Mouse (Mus musculus): ENCODE data around the gene Mylk. TPM values are rescaled to one million over a fixed set of nuclear protein-coding genes. Genes with fewer than 3 reads are reported as not detected.

The Mylk gene
- polyA plus RNA-seq, 1 experiment, result 90.1 TPM

DNA sequence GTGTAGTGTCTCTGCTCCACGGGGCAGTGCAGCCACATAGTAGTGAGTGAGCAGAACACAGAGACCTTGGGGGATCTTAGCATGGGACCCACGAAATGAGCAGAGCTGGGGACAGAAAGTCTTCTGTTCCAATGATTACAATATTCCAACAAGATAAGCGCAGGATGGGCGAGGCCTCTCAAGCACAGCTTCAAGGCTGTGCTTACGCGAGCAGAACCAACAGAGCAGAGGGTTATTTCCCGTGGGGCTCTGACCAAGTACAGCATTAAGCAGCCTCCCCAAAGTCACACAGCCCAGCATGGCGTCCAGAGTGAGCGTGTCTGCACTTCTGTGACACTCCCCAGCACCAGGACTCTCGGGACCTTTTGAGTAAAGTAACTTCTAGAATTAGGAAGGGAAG lies 252.6 kb downstream of the Mylk start:
- Histone ChIP-seq H3K36me3 (replicated peaks; ENCODE audit: low read length) (peaks cover 97% of the 10 kb centered on the region), H3K9me3 (no peaks in the 10 kb centered on the region), H3K27me3 (replicated peaks) (no peaks in the 10 kb centered on the region), H3K4me3 (replicated peaks) (no peak overlapping the region), H3K4me1 (no peaks in the 10 kb centered on the region; the same call in 1 of the 2 replicates)
- TF ChIP-seq GATA1 (IDR thresholded peaks at IDR 0.05; ENCODE audit: borderline replicate concordance, low read length) (no peak), FLI1 (IDR thresholded peaks at IDR 0.05; ENCODE audit: low read length) (no peak)

DNA sequence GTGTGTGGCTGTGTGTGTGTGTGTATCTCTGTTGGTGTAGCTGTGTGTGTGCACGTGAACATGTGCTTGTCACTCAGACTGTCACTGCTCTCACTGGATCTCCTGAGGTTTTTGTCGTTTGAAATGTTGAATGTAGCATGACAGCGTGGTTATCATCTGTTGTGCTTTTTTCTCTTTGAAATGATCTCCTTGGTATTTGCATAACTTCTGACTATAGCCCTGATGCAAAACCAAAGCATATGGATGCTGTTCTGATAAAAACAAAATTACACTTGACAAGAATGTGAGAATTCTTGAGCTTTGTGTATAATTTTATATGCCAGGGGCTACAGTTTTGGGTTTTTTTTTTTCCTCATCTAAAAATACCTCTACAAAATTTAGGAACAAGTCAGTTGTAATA lies 254.0 kb downstream of the Mylk start:
- TF ChIP-seq GATA1 (IDR thresholded peaks at IDR 0.05; ENCODE audit: borderline replicate concordance, low read length) (no peak), FLI1 (IDR thresholded peaks at IDR 0.05; ENCODE audit: low read length) (no peak)
- Histone ChIP-seq H3K4me3 (replicated peaks) (no peak overlapping the region), H3K36me3 (replicated peaks; ENCODE audit: low read length) (peaks cover 82% of the 10 kb centered on the region), H3K27me3 (replicated peaks) (no peaks in the 10 kb centered on the region), H3K9me3 (no peaks in the 10 kb centered on the region), H3K4me1 (peaks cover 5% of the 10 kb centered on the region; the same call in 1 of the 2 replicates)

DNA sequence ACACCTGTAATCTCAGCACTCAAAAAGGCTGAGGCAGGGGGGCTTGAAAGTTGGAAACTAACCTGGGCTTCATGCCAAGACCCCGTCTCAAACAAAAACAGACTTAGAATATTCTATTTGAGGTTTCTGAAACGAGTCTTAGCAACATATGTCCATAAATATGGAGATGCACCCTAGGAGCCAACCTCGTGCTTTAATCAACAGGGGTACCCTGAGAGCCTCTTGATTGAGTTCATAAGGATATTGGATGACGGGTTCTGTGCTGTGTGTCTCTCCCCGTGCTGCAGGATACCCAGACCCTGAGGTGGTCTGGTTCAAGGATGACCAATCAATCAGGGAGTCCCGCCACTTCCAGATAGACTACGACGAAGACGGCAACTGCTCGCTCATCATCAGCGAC lies 255.0 kb downstream of the Mylk start:
- Histone ChIP-seq H3K4me1 (peaks cover 13% of the 10 kb centered on the region), H3K4me3 (replicated peaks) (no peak overlapping the region), H3K9me3 (no peaks in the 10 kb centered on the region), H3K27me3 (replicated peaks) (no peaks in the 10 kb centered on the region), H3K36me3 (replicated peaks; ENCODE audit: low read length) (peaks cover 73% of the 10 kb centered on the region)
- TF ChIP-seq GATA1 (IDR thresholded peaks at IDR 0.05; ENCODE audit: borderline replicate concordance, low read length) (no peak), FLI1 (IDR thresholded peaks at IDR 0.05; ENCODE audit: low read length) (no peak)

DNA sequence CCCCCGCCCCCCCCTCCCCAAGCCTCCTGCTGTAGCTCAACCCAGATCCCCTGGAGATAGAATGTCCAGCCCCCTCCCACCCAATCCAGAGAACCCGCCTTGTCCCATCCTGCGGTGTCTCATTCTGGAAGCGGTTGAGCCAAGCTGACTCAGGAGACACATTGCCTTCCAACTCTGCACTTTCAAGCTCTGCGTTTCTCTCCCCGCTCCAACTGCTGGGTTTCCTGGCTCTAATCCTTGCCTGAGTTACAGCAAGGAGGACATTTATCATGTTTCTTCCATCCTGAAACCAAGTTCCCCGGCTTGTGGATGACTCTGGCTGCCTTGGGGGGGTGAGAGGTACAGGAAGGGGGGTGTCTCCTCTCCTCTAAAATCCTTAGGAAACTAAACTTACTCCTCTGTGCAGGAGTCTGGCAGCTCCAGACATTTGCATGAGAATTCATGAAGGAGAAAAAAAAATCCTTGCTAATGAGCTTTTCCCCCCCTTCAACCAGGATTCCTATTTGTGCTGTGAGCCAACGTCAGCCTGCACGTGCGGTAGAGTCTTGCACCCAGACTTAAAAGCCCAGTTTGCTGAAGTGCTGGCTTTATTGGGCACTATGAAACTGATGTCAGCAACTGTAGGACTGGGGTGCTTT lies 256.0 kb downstream of the Mylk start:
- no peaks in the 10 kb centered on the region for H3K9me3 ChIP-seq
- TF ChIP-seq GATA1 (IDR thresholded peaks at IDR 0.05; ENCODE audit: borderline replicate concordance, low read length) (no peak), FLI1 (IDR thresholded peaks at IDR 0.05; ENCODE audit: low read length) (no peak)
- H3K4me3 ChIP-seq (replicated peaks), result no peak overlapping the region
- peaks cover 18% of the 10 kb centered on the region for H3K4me1 ChIP-seq
- H3K36me3 ChIP-seq (replicated peaks; ENCODE audit: low read length), result peaks cover 62% of the 10 kb centered on the region
- H3K27me3 ChIP-seq (replicated peaks), result no peaks in the 10 kb centered on the region

DNA sequence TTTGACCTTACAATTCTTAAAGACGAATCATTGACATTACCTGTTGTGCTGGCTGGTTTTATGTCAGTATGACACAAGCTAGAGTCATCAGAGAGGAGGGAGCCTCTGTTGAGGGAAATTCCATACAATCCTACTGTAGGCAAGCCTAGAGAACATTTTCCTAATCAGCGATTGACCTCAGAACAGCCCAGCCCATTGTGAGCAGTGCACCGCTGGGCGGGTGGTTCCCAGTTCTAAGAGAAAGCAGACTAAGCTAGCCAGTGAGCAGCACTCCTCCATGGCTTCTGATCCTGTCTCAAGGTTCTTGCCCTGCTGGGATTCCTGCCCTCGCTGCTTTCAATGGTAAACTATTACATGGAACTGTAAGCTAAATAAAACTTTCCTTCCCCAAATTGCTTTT lies 259.3 kb downstream of the Mylk start:
- TF ChIP-seq FLI1 (IDR thresholded peaks at IDR 0.05; ENCODE audit: low read length) (no peak), GATA1 (IDR thresholded peaks at IDR 0.05; ENCODE audit: borderline replicate concordance, low read length) (no peak)
- H3K36me3 ChIP-seq (replicated peaks; ENCODE audit: low read length), result peaks cover 31% of the 10 kb centered on the region
- H3K27me3 ChIP-seq (replicated peaks), result peaks cover 4% of the 10 kb centered on the region
- peaks cover 25% of the 10 kb centered on the region for H3K4me1 ChIP-seq
- no peaks in the 10 kb centered on the region for H3K9me3 ChIP-seq
- no peak overlapping the region for H3K4me3 ChIP-seq (replicated peaks)

DNA sequence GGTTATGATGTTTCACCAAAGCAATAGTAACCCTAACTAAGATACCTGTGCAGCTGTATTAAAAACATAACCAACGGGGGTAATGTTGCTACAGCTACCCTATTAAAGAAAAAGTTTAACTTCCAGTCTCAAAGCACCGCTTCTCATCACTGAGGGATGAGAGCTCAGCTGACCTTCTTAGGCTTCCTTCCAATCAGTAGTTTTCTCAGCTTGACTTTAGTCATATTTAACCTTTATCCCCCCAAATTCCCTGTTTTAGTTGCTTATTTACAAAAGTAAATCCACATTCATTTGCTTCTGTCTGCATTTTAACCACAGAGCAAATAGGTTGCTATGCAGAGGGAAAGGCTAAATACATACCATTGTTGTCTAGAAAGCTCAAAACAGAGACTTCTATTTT lies 259.7 kb downstream of the Mylk start:
- H3K4me3 ChIP-seq (replicated peaks), result no peak overlapping the region
- H3K27me3 ChIP-seq (replicated peaks), result peaks cover 6% of the 10 kb centered on the region
- H3K36me3 ChIP-seq (replicated peaks; ENCODE audit: low read length), result peaks cover 27% of the 10 kb centered on the region
- no peaks in the 10 kb centered on the region for H3K9me3 ChIP-seq
- peaks cover 28% of the 10 kb centered on the region for H3K4me1 ChIP-seq
- TF ChIP-seq GATA1 (IDR thresholded peaks at IDR 0.05; ENCODE audit: borderline replicate concordance, low read length) (no peak), FLI1 (IDR thresholded peaks at IDR 0.05; ENCODE audit: low read length) (no peak)

DNA sequence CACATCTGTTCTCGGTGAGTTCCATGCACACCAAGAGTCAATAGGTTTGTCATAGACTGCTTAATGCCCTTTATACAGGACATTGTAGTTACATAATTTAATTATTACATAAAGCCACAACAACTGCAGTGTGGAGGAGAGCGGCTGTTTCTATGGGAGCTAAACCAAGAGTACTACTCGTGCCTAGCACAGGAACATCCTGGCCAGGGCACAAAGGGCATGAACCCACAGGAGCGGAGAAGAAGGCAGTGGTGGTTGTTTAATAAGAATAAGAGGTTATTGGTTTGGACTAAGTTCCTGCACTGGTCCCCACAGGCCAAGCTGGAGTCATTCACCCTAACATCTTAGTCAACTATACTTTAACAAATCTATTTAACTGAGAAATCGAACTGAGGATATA lies 261.2 kb downstream of the Mylk start:
- peaks cover 13% of the 10 kb centered on the region for H3K36me3 ChIP-seq (replicated peaks; ENCODE audit: low read length)
- peaks cover 15% of the 10 kb centered on the region for H3K27me3 ChIP-seq (replicated peaks)
- 0 out of 2 replicates have a peak, but pooled peaks cover 4% of the 10 kb centered on the region for H3K9me3 ChIP-seq
- peaks cover 28% of the 10 kb centered on the region for H3K4me1 ChIP-seq
- no peak for TF ChIP-seq GATA1 (IDR thresholded peaks at IDR 0.05; ENCODE audit: borderline replicate concordance, low read length)
- no peak for TF ChIP-seq FLI1 (IDR thresholded peaks at IDR 0.05; ENCODE audit: low read length)
- H3K4me3 ChIP-seq (replicated peaks), result no peak overlapping the region

DNA sequence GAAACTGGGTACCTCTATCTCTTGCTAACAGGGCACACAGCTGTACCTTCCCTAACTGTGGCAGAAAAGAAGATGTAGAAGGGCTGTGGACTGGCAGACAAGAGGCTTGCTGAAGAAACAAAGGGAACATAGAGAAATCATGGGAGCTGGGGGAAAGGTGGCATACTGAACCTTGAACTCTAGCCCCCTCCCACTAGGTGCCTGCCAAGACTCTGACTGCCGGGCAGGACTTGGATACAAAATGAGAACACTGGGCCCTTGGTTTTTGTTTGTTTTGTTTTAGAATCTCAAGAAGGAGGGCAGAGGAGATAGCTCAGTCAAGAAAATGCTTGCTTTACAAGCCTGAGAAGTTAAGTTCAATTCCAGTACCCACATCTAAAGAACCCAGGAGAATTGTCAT lies 262.4 kb downstream of the Mylk start:
- no peak overlapping the region for H3K4me3 ChIP-seq (replicated peaks)

DNA sequence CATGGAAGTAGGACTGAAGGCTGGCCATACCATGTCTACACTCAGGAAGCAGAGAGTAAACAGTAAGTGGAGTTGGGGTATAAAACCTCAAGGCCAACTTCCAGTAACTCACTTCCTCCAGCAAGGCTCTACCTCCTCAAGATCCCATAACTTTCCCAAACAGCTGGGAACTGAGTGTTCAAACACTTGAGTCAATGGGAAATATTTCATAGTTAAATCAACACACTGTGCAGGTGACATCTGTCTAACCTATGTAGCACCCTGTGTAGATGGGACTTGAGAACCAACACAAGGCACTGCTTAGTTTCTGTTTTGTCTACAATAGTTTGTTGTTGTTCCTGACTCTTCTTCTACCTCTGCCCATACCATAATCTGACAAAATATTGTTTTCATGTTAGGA lies 263.4 kb downstream of the Mylk start:
- Histone ChIP-seq H3K27me3 (replicated peaks) (peaks cover 16% of the 10 kb centered on the region), H3K4me1 (peaks cover 31% of the 10 kb centered on the region), H3K36me3 (replicated peaks; ENCODE audit: low read length) (no peaks in the 10 kb centered on the region), H3K9me3 (peaks cover 10% of the 10 kb centered on the region), H3K4me3 (replicated peaks) (no peak overlapping the region)
- TF ChIP-seq FLI1 (IDR thresholded peaks at IDR 0.05; ENCODE audit: low read length) (no peak), GATA1 (IDR thresholded peaks at IDR 0.05; ENCODE audit: borderline replicate concordance, low read length) (no peak)

More for the DNA sequence above, 262.4 kb downstream of the Mylk start:
- H3K4me1 ChIP-seq, result peaks cover 30% of the 10 kb centered on the region
- H3K27me3 ChIP-seq (replicated peaks), result peaks cover 15% of the 10 kb centered on the region
- peaks cover 7% of the 10 kb centered on the region for H3K9me3 ChIP-seq
- H3K36me3 ChIP-seq (replicated peaks; ENCODE audit: low read length), result peaks cover 2% of the 10 kb centered on the region
- TF ChIP-seq GATA1 (IDR thresholded peaks at IDR 0.05; ENCODE audit: borderline replicate concordance, low read length) (no peak), FLI1 (IDR thresholded peaks at IDR 0.05; ENCODE audit: low read length) (no peak)

DNA sequence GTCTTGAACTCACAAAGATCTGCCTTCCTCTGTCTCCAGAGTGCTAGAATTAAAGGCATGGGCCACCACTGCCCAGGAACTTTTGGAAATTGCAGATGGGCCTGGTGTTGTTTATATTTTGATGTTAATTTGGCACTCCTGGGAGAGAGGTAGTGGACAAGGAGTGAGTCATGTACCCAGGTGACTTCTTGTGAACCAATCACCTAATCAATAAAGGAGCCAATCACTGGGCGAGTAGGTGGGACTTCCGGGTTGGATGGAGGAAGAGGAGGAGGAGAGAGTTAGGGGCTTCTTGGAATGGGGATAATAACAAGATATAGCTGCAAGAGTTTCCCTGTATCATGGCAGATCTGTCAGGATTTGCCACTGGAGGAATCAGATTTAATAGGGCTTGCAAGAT lies 268.5 kb downstream of the Mylk start:
- H3K4me1 ChIP-seq, result peaks cover 23% of the 10 kb centered on the region
- H3K9me3 ChIP-seq, result peaks cover 13% of the 10 kb centered on the region
- no peaks in the 10 kb centered on the region for H3K36me3 ChIP-seq (replicated peaks; ENCODE audit: low read length)
- peaks cover 16% of the 10 kb centered on the region for H3K27me3 ChIP-seq (replicated peaks)
- H3K4me3 ChIP-seq (replicated peaks), result no peak overlapping the region
- TF ChIP-seq GATA1 (IDR thresholded peaks at IDR 0.05; ENCODE audit: borderline replicate concordance, low read length), result no peak
- no peak for TF ChIP-seq FLI1 (IDR thresholded peaks at IDR 0.05; ENCODE audit: low read length)

Data from megakaryocyte, embryonic 14.5 days (primary cell).